Mouse (Mus musculus) cerebellum, adult 2 months (tissue): ENCODE data around the gene Adgrv1.

Experiments used
- CTCF ChIP-seq: fragments of 200-500 bp; IDR thresholded peaks from 2 replicates; pipeline ENCODE4 v1.5.1; 2011; ENCODE audit warnings: low read depth, mild to moderate bottlenecking, control low read depth, low read length, moderate library complexity, borderline replicate concordance; ENCODE audit not compliant: insufficient read depth
- POLR2A ChIP-seq: fragments of 200-500 bp; IDR thresholded peaks from 2 replicates; pipeline ENCODE4 v1.6.1; 2011; ENCODE audit warnings: low read length, control low read depth, borderline replicate concordance; ENCODE audit not compliant: insufficient read depth

GRCm38 (mm10) chr13:81135953-81136352, 497.0 kb downstream of the Adgrv1 start:
- TF ChIP-seq POLR2A (no peak), CTCF (no peak)
